Mouse (Mus musculus) ZHBTc4 (cell line): ENCODE data around the gene Mdp1.

Experiments
- DNase-seq: peaks from one replicate; pipeline ENCODE4 v3.0.0-alpha.2; 2011; ENCODE audit warnings: low read depth, low spot score

Mdp1 gene

DNA sequence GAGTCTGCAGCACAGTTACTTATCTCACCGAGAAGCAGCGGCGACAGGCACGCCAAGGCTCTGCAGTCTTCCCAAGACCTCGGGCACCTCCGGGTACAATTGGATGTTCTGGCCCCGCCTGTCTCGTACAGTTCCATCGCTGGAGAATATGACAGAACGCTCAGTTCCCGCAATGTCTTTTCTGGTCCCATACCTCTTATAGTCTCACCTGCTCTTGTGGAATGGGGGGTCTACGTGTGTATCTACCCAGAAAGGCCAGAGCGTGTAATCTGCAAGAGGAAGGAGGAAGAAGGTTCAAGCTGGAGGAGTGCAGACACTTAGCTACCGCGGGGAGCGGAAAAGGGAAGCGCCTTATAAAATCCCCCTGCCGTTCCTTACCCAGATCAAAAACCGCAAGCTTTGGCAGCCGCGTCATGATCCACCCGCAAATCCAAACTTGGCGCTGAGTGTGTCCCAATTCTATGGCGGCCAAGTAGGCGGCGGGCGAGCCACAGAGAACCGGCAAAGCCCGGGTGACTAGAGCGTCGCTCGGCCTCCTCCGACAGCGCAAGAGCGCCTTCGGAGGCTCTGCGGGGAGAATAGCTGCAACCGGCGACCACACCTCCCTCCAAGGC is at the start of gene Mdp1:
Mdp1 (minus strand) TSS at position 549 of the 614 bp plus-strand sequence.
- peak; percentile 92 for DNase-seq

DNA sequence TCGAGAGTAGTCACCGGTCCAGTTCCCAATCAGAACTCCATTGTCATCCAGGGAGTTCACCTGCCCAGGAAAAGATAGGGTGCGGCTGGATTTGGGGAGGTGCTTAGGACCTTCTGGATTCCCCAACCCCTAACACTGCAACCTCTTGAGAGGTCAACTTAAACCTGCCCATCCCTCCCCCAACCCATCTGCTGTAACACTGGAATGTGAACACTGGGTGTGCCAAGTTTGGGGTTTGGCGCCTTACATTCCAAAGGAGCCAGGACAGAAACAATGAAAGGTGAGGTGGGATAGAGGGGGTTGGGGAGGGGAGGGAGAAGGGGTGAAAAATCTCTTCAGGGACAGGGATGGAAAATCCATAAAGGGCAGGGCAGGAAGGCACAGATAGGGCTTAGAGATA is 49.2 kb upstream of the Mdp1 start:
- DNase-seq = peak; percentile 94

GRCm38 (mm10) chr14:55707397-55707796 is 47.1 kb upstream of the Mdp1 start:
- no peak for DNase-seq

DNA sequence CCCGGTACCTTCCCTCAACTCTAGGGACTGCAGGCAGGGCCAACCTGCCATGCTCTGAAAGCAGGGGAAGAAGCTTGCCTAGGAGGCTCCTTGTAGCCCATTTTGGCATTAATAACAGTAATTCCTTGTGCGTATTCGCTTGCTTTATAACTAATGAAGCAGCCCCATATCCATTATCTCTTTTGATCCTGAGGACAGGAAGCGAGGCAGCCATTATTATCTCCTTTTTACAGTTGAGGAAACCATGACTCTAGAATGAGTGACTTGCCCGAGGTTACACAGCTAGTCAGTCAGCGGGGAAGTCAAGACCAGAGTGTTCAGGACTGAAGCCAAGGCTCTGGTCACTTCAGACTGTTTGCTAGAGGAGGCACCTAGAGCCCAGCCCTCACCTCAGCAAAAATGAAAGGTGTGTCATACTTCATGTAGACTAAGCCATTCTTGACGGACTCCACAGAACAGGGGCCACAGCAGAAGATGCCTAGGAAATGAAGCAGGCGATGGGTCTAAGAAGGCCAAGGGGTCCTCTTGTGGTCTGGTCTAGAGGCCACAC is 45.8 kb upstream of the Mdp1 start:
- no peak for DNase-seq

GRCm38 (mm10) chr14:55702761-55703160 is 42.5 kb upstream of the Mdp1 start:
- DNase-seq = peak; percentile 76

DNA sequence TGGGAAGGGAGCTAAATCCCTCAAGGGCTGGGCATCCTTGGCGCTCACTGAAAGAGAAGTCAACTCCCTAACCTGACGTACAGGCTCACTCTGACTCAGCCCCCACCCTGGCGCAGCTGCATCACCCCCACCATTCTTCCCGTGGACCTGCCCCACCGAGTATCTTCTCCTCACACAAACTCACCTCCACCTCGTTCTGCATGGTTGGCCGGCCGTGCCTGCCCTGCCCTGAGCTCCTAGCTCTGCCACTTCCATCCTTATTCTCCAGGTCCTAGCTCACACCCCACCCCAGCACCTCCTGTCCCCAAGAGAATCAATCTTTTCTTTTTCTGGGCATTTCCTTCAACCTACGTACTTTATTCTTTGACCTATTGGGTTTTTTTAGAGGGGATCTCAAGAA is 40.8 kb upstream of the Mdp1 start:
- DNase-seq = no peak

DNA sequence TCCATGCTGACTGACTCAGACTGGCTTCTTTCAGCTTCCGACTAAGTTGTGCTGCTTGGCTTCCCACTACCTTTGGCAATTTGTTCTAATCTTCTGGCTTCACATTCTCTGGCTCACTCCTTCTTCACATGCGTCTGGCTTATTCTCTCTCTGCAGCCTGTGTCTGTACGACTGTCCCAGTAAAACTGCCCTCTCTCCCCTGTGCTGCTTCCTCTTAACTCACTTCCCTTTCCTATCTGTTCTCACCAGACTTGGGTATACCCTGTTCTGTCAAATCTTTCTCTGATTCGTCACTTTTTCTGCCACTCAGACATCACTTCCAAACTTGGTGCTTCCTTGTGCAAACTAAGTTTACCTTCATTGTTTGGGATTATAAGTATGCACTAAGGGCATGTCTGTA is 36.9 kb upstream of the Mdp1 start:
- DNase-seq = no peak

DNA sequence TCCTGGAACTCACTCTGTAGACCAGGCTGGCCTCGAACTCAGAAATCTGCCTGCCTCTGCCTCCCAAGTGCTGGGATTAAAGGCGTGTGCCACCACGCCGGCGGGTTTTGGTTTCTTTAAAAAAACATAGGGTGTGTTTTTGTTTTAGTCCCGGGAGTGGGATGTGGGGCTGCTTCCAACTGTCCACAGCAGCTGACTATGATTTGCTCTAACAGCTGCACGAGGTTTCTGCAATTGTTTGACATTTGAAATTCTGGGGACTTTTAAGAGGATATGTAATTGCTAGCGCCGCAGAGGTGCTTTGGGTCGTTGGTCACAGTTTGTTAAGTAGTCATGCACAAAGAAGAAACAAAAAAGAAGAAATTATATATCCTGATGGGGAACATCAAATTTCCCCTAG is 29.1 kb upstream of the Mdp1 start:
- DNase-seq = no peak

DNA sequence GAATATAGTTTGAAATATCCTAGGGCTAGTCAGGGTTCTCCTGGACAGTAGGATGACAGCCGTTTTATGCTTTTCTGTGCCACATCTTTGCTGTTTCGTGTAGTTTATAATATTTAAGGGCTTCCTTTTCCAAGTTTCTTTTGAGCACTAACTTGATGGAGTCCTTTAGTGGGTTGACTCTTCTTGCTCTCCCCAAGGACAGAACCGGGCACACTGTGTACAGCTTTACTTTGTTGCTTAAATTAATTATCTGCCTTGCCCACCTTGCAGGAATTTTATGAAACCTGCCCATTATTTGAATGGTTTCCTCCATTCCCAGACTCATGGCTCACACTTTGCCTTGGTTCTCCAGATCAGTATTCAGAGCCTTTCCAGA is 21.8 kb upstream of the Mdp1 start:
- DNase-seq = no peak

DNA sequence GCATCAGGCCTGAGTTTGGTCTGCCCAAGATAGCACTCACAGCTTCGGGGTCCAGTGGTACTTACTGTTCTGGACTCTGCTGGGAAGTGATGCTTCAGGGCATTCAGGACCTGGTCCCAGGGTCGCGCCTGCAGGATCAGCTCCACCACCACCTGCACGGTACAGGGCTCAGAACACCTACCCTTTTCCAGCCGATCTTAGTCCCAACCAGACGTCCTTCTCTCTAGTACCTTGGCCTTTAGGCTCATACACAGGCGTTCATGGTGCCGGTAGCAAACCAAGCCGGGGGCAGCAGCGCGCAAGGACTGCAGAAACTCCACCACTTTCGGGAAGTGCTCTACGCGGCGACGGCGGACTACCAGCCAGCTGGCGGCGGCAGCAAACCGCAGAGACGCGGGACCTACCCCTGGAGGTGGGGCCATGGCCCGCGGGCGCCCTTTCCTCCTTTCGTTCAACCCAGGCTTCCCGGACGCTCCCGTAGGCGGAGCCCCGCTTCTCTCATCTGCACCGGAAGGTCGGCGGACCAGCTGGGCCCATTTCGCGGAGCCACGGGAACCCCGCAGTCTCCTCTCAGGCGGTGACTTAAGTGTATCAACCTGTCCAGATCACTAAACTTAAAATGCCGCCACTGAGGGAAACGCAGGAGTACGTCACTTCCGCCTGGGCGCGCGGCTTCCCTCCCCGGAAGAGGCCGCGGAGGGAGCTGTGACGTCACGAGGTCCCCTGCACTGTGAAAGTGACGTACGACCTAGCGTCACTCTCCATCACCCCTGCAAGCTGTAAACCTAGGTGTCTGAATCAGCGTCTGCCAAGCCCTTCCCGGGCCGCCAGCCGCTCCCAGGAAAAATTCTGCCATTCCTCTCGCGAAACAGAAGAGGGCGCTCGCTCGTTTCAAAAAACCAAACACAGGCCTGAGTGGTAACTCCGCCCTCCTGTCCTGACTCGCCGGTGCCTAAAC is 21.1 kb upstream of the Mdp1 start, which contains the start of gene Tinf2:
Tinf2 (minus strand) TSS at position 661 of the 958 bp plus-strand sequence.
- peak; percentile 98 for DNase-seq

DNA sequence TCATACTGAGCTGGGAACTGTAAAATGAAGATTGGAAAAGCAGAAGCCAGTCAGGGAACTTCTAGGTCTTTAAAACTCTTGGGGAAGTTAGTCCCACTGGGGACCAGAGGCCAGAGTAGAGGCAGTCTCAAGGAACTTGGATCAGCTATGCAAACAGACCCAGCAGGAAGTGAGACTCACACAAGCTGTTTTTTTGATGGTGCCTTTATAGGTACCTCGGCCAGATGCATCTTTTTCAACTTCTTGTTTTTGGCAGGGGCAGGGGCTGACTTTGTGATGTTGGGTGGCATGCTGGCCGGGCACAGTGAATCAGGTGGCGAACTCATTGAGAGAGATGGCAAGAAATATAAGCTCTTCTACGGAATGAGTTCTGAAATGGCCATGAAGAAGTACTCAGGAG is 17.3 kb upstream of the Mdp1 start:
- DNase-seq = no peak

- DNase-seq = no peak
Observed at GRCm38 (mm10) chr14:55672741-55673060, 12.4 kb upstream of the Mdp1 start.

DNA sequence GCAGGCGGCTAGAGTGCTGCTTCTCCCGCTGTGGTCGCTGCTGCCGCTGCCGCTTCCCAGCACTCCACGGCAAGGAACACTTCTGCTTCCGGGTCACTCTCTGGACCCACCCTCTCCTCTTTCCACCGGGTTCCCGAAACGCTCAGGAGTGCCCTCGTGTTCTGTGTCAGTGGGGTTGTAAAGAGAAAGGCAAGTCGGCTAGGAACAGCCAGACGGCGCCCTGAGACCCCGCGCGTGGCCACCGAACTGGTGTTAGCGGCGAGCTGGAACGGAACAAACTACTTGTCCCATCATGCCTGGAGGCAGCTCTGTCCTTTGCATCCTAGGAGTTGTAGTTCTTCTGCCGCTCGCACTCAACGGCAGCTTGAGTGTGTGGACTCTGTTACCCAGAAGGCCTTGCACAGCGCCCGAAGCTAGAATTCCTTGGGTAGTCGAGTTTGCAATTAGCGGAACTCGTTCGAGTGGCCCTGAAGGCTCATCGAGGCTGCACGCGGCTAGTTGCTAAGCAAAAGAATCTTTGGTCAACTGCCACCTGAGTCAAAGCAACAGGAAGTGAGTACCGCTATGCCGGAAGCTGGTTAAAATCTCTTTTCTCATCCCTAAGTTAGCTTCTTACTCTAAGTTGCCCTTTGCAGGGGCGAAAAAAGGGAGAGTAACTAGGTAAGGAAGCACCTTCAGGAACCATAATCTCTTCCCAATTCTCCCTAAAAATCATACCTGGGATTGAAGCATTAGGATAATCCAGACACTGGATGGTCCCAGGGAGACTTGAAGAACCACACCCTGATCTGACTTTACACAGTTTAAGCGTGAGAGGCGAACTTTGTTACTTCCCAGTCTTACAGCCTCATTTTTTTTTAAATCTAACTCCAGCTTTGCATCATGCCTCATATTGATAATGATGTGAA is 11.8 kb upstream of the Mdp1 start, which contains the start of the genes Gmpr2 and Nedd8:
Gmpr2 (plus strand) TSS at position 109 of the 908 bp plus-strand sequence.
Nedd8 (minus strand) TSS at position 292 of the 908 bp plus-strand sequence.
- peak; percentile 99 for DNase-seq

DNA sequence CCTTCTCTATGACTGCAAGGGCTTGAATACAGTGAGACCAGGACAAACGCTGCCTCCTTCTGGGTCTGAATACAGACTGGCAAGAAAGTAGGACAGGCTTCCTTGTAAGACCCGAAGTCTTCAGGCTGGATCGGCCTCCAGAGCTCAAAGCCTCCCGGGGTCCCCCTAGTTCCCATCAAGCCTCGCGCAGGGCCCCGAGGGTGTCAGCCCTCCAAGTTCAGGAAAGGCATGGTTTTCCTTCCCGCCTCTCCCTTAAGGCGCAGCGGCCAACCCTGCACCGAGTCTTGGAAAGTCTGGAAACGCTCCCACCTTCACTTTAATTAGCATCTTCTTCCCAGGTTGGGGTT is 11.2 kb upstream of the Mdp1 start:
- DNase-seq = no peak

GRCm38 (mm10) chr14:55660636-55661035 is 328 bp upstream of the Mdp1 start:
- no peak for DNase-seq

- DNase-seq = no peak
Observed at GRCm38 (mm10) chr14:55658011-55658410, 2.3 kb downstream of the Mdp1 start.

GRCm38 (mm10) chr14:55656935-55657334 is 3.4 kb downstream of the Mdp1 start:
- DNase-seq = no peak

GRCm38 (mm10) chr14:55651528-55651927 is 8.8 kb downstream of the Mdp1 start:
- no peak for DNase-seq

GRCm38 (mm10) chr14:55649884-55650283 is 10.4 kb downstream of the Mdp1 start, which contains the start of gene Tssk4:
Tssk4 (plus strand) TSS chr14:55650184.
- DNase-seq = no peak

DNA sequence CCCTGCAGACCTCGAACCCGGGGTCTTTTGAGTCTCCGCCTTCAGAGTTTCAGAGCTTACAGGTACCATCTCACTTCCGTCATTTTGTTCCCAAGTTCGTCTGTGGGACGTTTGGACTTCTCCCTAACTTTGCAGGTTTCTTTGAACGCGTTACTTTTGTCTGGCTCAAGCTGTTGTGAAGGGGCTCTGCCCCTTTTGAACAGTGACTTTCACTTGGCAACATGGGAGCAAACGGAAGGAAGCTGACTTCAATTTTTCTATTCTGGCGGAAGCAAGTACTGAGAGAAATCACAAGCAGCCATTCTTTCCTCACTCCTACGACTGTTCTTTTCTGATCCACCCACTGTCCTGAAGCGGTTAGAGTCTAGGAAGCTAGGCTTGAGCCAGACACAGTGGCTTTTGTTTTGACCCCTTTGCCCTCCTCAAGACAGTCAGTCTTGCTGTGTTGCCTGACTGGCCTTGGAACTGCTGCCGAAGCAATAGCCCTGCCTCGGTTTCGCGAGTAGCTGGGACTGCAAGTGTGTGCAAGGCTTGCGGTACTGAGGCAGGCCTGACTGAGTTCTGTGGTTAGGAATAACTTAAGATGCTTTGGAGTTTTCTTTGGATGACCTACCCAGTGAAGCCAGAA is 15.9 kb downstream of the Mdp1 start:
- DNase-seq = no peak
